Mouse (Mus musculus): ENCODE measurements at regions not wholly inside any gene's neighbourhood (a gene's known extent, or its start where the extent isn't known, plus 50 kb on each side); places are given as distances from the start of the nearest gene placed in this dataset.

DNA sequence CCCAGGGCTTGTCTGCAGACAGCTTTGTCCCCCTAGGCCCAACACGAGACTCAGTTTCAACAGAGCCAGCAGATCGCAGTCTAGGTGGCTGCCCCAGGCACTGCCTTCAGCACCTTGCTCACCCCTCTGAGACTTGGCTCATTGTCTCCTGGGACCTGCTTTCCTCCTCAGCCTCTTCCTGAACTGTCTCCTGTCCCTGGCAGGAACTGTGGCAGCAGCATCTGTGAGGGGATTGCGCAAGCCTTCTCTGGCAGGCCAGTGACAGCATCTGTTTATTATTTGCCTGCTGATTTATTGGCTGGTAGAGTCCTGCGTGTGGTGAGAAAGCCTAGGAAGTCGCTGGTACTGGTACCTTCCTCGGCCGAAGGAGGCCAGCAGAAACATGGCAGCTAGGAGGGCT lies 84.1 kb downstream of the Thnsl2 start:
- DNase-seq (ENCODE audit: extremely low read depth): no peak
- dilution Hi-C loops (cut with MboI; ENCODE audit: extremely low pct_ligation_motif_present, extremely low pct_unique_long_range_greater_than_20kb, low sequenced_read_pairs): no loop called here

DNA sequence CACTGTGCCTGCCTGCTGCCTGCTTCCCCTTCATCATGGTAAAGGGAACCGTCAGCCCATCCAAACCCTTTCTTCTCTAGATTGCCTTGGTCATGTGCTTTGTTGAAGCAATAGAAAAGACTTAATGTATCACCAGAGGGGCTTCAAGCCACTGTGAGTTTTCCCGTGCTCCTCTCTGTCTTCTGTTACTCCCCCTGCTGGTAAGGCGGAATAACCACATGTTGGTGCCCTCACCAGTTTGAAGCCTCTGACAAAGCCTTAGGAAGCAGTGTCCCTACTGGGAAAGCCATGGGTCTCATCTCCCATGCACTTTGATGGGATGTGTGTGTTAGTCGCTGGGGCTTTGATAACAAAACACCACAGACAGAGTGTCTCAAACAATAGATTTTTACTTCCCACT lies 81.3 kb downstream of the Thnsl2 start:
- Histone ChIP-seq H3K9ac (ENCODE audit: insufficient read depth, low read depth) (no peak overlapping the region), H3K9me3 (replicated peaks; ENCODE audit: low read length) (no peaks in the 10 kb centered on the region), H3K27ac (ENCODE audit: insufficient read depth, low read depth) (no peak overlapping the region), H3K36me3 (replicated peaks in 1 of 2; ENCODE audit: control insufficient read depth in 1 of 2, insufficient read depth in 1 of 2, low read length in 1 of 2) (no peaks in the 10 kb centered on the region), H3K4me3 (replicated peaks in 1 of 3; ENCODE audit: low read depth in 2 of 3, low read length in 2 of 3, poor library complexity in 1 of 3) (no peak overlapping the region), H3K79me2 (replicated peaks; ENCODE audit: control insufficient read depth, extremely low read depth, insufficient read depth, poor library complexity, severe bottlenecking) (no peaks in the 10 kb centered on the region), H3K4me1 (ENCODE audit: control insufficient read depth in 1 of 2, insufficient read depth in 2 of 2) (peaks cover 0 to 4% of the 10 kb centered on the region in 2 experiments; a peak in 1 of 4 replicates), H3K4me2 (ENCODE audit: insufficient read depth, low read depth, poor library complexity, severe bottlenecking) (no peak overlapping the region), H3K27me3 (replicated peaks) (peaks cover 4% of the 10 kb centered on the region)
- DNase-seq (ENCODE audit: extremely low read depth): no peak
- no peak for TF ChIP-seq HCFC1 (IDR thresholded peaks at IDR 0.05; ENCODE audit: low read depth, low read length)
- TF ChIP-seq JUND (conservative IDR thresholded peaks at IDR 0.05; ENCODE audit: low read depth, low read length): no peak
- no peak for TF ChIP-seq KAT2A (IDR thresholded peaks at IDR 0.05; ENCODE audit: insufficient replicate concordance, low read length)
- TF ChIP-seq CTCF (conservative IDR thresholded peaks at IDR 0.05 in 1 of 2, IDR thresholded peaks at IDR 0.05 in 1 of 2; ENCODE audit: low read depth in 2 of 2, low read length in 2 of 2): peak; percentile 37 to 47
- no peak for TF ChIP-seq RAD21 (IDR thresholded peaks at IDR 0.05; ENCODE audit: low read depth, low read length)
- TF ChIP-seq SMC3 (IDR thresholded peaks at IDR 0.05; ENCODE audit: low read depth, low read length): peak; percentile 31
- TF ChIP-seq POLR2A (IDR thresholded peaks at IDR 0.05; ENCODE audit: low read depth, low read length): no peak
- TF ChIP-seq ZMIZ1 (IDR thresholded peaks at IDR 0.05; ENCODE audit: low read depth, low read length): no peak
- no peak for TF ChIP-seq POLR2AphosphoS2 (IDR thresholded peaks at IDR 0.05; ENCODE audit: low read depth, low read length)
- in situ Hi-C loops (cut with MboI; ENCODE audit: low pct_ligation_motif_present, low pct_unique_long_range_greater_than_20kb, low sequenced_read_pairs): no loop called here
- dilution Hi-C loops (cut with MboI; ENCODE audit: extremely low pct_ligation_motif_present, extremely low pct_unique_long_range_greater_than_20kb, low sequenced_read_pairs): no loop called here

More for the DNA sequence above, 84.1 kb downstream of the Thnsl2 start:
- no peaks in the 10 kb centered on the region for H3K9me3 ChIP-seq (replicated peaks; ENCODE audit: low read length)
- in situ Hi-C loops (cut with MboI; ENCODE audit: low pct_ligation_motif_present, low pct_unique_long_range_greater_than_20kb, low sequenced_read_pairs): no loop called here
- no peaks in the 10 kb centered on the region for H3K79me2 ChIP-seq (replicated peaks; ENCODE audit: control insufficient read depth, extremely low read depth, insufficient read depth, poor library complexity, severe bottlenecking)
- H3K4me1 ChIP-seq (ENCODE audit: control insufficient read depth in 1 of 2, insufficient read depth in 2 of 2): peaks cover 0 to 4% of the 10 kb centered on the region in 2 experiments; a peak in 1 of 4 replicates
- H3K27me3 ChIP-seq (replicated peaks): peaks cover 2% of the 10 kb centered on the region
- TF ChIP-seq HCFC1 (IDR thresholded peaks at IDR 0.05; ENCODE audit: low read depth, low read length) (no peak), JUN (IDR thresholded peaks at IDR 0.05; ENCODE audit: insufficient read depth, low read depth, low read length) (no peak), SMC3 (IDR thresholded peaks at IDR 0.05; ENCODE audit: low read depth, low read length) (no peak), MEF2A (IDR thresholded peaks at IDR 0.05; ENCODE audit: borderline replicate concordance, low read depth, low read length) (no peak), RCOR1 (conservative IDR thresholded peaks at IDR 0.05; ENCODE audit: low read depth, low read length) (no peak), POLR2AphosphoS2 (IDR thresholded peaks at IDR 0.05; ENCODE audit: low read depth, low read length) (no peak), ETS1 (conservative IDR thresholded peaks at IDR 0.05; ENCODE audit: low read depth, low read length) (no peak), ZNF384 (IDR thresholded peaks at IDR 0.05; ENCODE audit: low read depth, low read length) (no peak)
- H3K27ac ChIP-seq (ENCODE audit: insufficient read depth, low read depth): no peak overlapping the region
- H3K9ac ChIP-seq (ENCODE audit: insufficient read depth, low read depth): no peak overlapping the region
- no peaks in the 10 kb centered on the region for H3K36me3 ChIP-seq (replicated peaks in 1 of 2; ENCODE audit: control insufficient read depth in 1 of 2, insufficient read depth in 1 of 2, low read length in 1 of 2)
- H3K4me2 ChIP-seq (ENCODE audit: insufficient read depth, low read depth, poor library complexity, severe bottlenecking): no peak overlapping the region
- no peak overlapping the region for H3K4me3 ChIP-seq (replicated peaks in 1 of 3; ENCODE audit: low read depth in 2 of 3, low read length in 2 of 3, poor library complexity in 1 of 3)

DNA sequence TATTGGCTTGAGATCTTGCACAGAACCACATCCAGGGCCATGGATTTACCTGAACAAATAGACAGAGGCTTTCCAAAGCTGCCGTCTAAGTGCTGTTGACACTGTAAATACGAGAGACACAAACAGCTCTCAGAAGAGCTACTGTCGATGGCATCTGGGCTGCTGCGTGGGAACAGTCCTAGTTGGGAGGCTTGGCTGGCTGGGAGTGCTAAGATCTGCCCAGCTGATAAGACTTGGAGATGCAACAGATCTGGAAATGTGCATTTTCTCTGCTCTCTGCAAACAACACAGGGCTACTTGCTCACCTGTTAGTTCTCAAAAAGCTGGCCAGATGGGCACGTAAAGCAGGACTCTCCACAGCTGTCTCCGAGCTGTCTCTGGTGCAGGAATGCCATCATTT lies 78.8 kb downstream of the Thnsl2 start:
- in situ Hi-C loops (cut with MboI; ENCODE audit: low pct_ligation_motif_present, low pct_unique_long_range_greater_than_20kb, low sequenced_read_pairs): no loop called here
- no peaks in the 10 kb centered on the region for H3K4me1 ChIP-seq (ENCODE audit: control insufficient read depth in 1 of 2, insufficient read depth in 2 of 2)
- peaks cover 4% of the 10 kb centered on the region for H3K27me3 ChIP-seq (replicated peaks)
- no peaks in the 10 kb centered on the region for H3K79me2 ChIP-seq (replicated peaks; ENCODE audit: control insufficient read depth, extremely low read depth, insufficient read depth, poor library complexity, severe bottlenecking)
- no peak overlapping the region for H3K9ac ChIP-seq (ENCODE audit: insufficient read depth, low read depth)
- dilution Hi-C loops (cut with MboI; ENCODE audit: extremely low pct_ligation_motif_present, extremely low pct_unique_long_range_greater_than_20kb, low sequenced_read_pairs): no loop called here
- no peaks in the 10 kb centered on the region for H3K36me3 ChIP-seq (replicated peaks in 1 of 2; ENCODE audit: control insufficient read depth in 1 of 2, insufficient read depth in 1 of 2, low read length in 1 of 2)
- no peak overlapping the region for H3K4me2 ChIP-seq (ENCODE audit: insufficient read depth, low read depth, poor library complexity, severe bottlenecking)
- DNase-seq (ENCODE audit: extremely low read depth): no peak
- TF ChIP-seq NELFE (IDR thresholded peaks at IDR 0.05; ENCODE audit: low read depth, low read length) (no peak), RCOR1 (conservative IDR thresholded peaks at IDR 0.05; ENCODE audit: low read depth, low read length) (no peak), USF1 (IDR thresholded peaks at IDR 0.05; ENCODE audit: low read depth, low read length) (no peak), MAZ (IDR thresholded peaks at IDR 0.05; ENCODE audit: low read depth, low read length) (no peak), NRF1 (IDR thresholded peaks at IDR 0.05; ENCODE audit: low read depth, low read length) (no peak), ZC3H11A (IDR thresholded peaks at IDR 0.05; ENCODE audit: low read depth, low read length) (no peak), ETS1 (conservative IDR thresholded peaks at IDR 0.05; ENCODE audit: low read depth, low read length) (no peak), POLR2A (IDR thresholded peaks at IDR 0.05; ENCODE audit: low read depth, low read length) (no peak), IRF4 (IDR thresholded peaks at IDR 0.05; ENCODE audit: low read depth, low read length) (no peak), TBP (conservative IDR thresholded peaks at IDR 0.05; ENCODE audit: low read depth, low read length) (no peak), JUN (IDR thresholded peaks at IDR 0.05; ENCODE audit: insufficient read depth, low read depth, low read length) (no peak)
- no peaks in the 10 kb centered on the region for H3K9me3 ChIP-seq (replicated peaks; ENCODE audit: low read length)
- H3K4me3 ChIP-seq (replicated peaks in 1 of 3; ENCODE audit: low read depth in 2 of 3, low read length in 2 of 3, poor library complexity in 1 of 3): no peak overlapping the region
- H3K27ac ChIP-seq (ENCODE audit: insufficient read depth, low read depth): no peak overlapping the region
